In the genomic region with DNA sequence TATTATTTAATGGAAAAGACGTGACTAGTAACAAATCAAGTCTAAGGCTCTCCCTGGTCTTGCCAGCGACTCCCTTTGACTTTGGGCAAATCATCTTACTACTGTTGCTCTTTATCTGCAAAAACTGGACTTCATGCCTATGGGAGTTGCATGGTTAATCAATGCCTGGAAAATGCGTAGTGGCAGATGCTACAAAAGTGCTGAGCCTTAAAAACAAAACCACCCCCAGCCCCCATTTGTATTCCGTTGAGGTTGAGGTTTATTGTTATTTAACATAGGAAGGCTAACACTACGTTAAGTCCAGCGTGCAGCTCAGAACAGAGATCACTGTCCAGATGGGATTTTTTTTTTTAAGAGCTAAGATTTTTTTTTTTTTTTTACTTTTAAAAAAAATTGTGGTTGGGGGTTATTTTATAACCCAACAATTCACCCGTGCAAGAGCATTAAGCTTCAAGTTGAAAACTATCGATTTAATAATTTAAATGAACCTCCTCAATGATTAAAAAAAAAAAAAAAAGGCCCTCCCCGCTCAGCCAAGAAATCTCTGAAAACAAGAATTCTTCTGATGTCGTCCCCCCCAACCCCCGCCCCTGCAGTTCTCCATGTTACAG, we compare ENCODE assay signal across 8 mouse cellular contexts.
DNase-seq lines count a peak whose midpoint lies in the region; ATAC-seq and TF ChIP-seq lines count a peak whose summit lies in the region.

No protein-coding gene starts in this region.

- H3K27ac ChIP-seq in CH12.LX (ENCODE audit: insufficient read depth, low read depth): no peak overlapping the region
- H3K27ac ChIP-seq in forebrain, embryonic 16.5 days (ENCODE audit: low read length): peak overlapping the region; percentile 99
- H3K27ac ChIP-seq in macrophage: peak overlapping the region; percentile 56

- no peaks in the 10 kb centered on the region for H3K9me3 ChIP-seq in CH12.LX (replicated peaks; ENCODE audit: low read length)
- H3K9me3 ChIP-seq in forebrain, embryonic 16.5 days (ENCODE audit: control insufficient read depth, low read length): no peaks in the 10 kb centered on the region

- H3K36me3 ChIP-seq in CH12.LX (replicated peaks in 1 of 2; ENCODE audit: control insufficient read depth in 1 of 2, insufficient read depth in 1 of 2, low read length in 1 of 2): no peaks in the 10 kb centered on the region
- H3K36me3 ChIP-seq in forebrain, embryonic 16.5 days (ENCODE audit: control insufficient read depth, insufficient read depth): no peaks in the 10 kb centered on the region
- H3K36me3 ChIP-seq in macrophage (ENCODE audit: inconsistent target): no peaks in the 10 kb centered on the region

- H3K9ac ChIP-seq in CH12.LX (ENCODE audit: insufficient read depth, low read depth): peak overlapping the region; percentile 81
- peak overlapping the region; percentile 84 for H3K9ac ChIP-seq in forebrain, embryonic 16.5 days (replicated peaks; ENCODE audit: low read depth, low read length)

- H3K4me3 ChIP-seq in CH12.LX (replicated peaks in 1 of 3; ENCODE audit: low read depth in 2 of 3, low read length in 2 of 3, poor library complexity in 1 of 3) (peak overlapping the region; percentile 48 to 75 (median 74)), macrophage (ENCODE audit: inconsistent target) (peak overlapping the region; percentile 87)
- peak overlapping the region; percentile 91 for H3K4me3 ChIP-seq in forebrain, embryonic 16.5 days (replicated peaks; ENCODE audit: low read length)

- no peak for TF ChIP-seq RAD21 in CH12.LX (IDR thresholded peaks at IDR 0.05; ENCODE audit: low read depth, low read length)

- DNase-seq in heart, adult 11 months: peak; percentile 66
- DNase-seq in heart, adult 8-10 months (ENCODE audit: low spot score): no peak
- no peak for DNase-seq in CH12.LX (ENCODE audit: extremely low read depth)
- no peak for DNase-seq in adrenal gland, postnatal 10 days
- no peak for DNase-seq in thymus, postnatal 14 days

- no peak for ATAC-seq in forebrain, embryonic 16.5 days
- ATAC-seq in granulocyte monocyte progenitor cell, adult 5-6 weeks (replicated peaks; ENCODE audit: poor library complexity, severe bottlenecking): no peak

- no peak for TF ChIP-seq EP300 in CH12.LX (IDR thresholded peaks at IDR 0.05; ENCODE audit: low read length)

- WGBS in forebrain, embryonic 16.5 days: 1% methylated on average over 11 of the region's 11 CpGs
- WGBS in macrophage (ENCODE audit: missing documents): 38% methylated on average over 10 of the region's 11 CpGs

- TF ChIP-seq POLR2A in CH12.LX (IDR thresholded peaks at IDR 0.05; ENCODE audit: low read depth, low read length): no peak

- no peak for TF ChIP-seq CTCF in CH12.LX (conservative IDR thresholded peaks at IDR 0.05 in 1 of 2, IDR thresholded peaks at IDR 0.05 in 1 of 2; ENCODE audit: low read depth in 2 of 2, low read length in 2 of 2)

- peak overlapping the region; percentile 84 for H3K4me2 ChIP-seq in CH12.LX (ENCODE audit: insufficient read depth, low read depth, poor library complexity, severe bottlenecking)
- peak overlapping the region; percentile 81 for H3K4me2 ChIP-seq in forebrain, embryonic 16.5 days (ENCODE audit: low read length)

- H3K79me2 ChIP-seq in CH12.LX (replicated peaks; ENCODE audit: control insufficient read depth, extremely low read depth, insufficient read depth, poor library complexity, severe bottlenecking) (peaks cover 14% of the 10 kb centered on the region), macrophage (ENCODE audit: inconsistent target) (peaks cover 19% of the 10 kb centered on the region; the same call in 1 of the 2 replicates)

- H3K27me3 ChIP-seq in CH12.LX (replicated peaks): no peaks in the 10 kb centered on the region
- H3K27me3 ChIP-seq in forebrain, embryonic 16.5 days (replicated peaks; ENCODE audit: control insufficient read depth, insufficient read depth, low read length): no peaks in the 10 kb centered on the region

- dilution Hi-C loops in CH12.LX (cut with MboI; ENCODE audit: extremely low pct_ligation_motif_present, extremely low pct_unique_long_range_greater_than_20kb, low sequenced_read_pairs): no loop called here

- in situ Hi-C loops in CH12.LX (cut with MboI; ENCODE audit: low pct_ligation_motif_present, low pct_unique_long_range_greater_than_20kb, low sequenced_read_pairs): no loop called here

- H3K4me1 ChIP-seq in CH12.LX (ENCODE audit: control insufficient read depth in 1 of 2, insufficient read depth in 2 of 2): peaks cover 0 to 3% of the 10 kb centered on the region in 2 experiments; a peak in 1 of 4 replicates
- H3K4me1 ChIP-seq in forebrain, embryonic 16.5 days (replicated peaks; ENCODE audit: control insufficient read depth, insufficient read depth, low read length): peaks cover 18% of the 10 kb centered on the region

TF ChIP-seq in CH12.LX, 34 proteins besides CTCF, POLR2A, EP300 and RAD21:
- TF ChIP-seq ZMIZ1 (IDR thresholded peaks at IDR 0.05; ENCODE audit: low read depth, low read length) (no peak), NRF1 (IDR thresholded peaks at IDR 0.05; ENCODE audit: low read depth, low read length) (no peak), IRF4 (IDR thresholded peaks at IDR 0.05; ENCODE audit: low read depth, low read length) (no peak), ZNF384 (IDR thresholded peaks at IDR 0.05; ENCODE audit: low read depth, low read length) (peak; percentile 84), USF1 (IDR thresholded peaks at IDR 0.05; ENCODE audit: low read depth, low read length) (no peak)
